Mouse (Mus musculus) heart, postnatal 0 days (tissue): ENCODE measurements around the gene 2010003K11Rik.
A peak's percentile ranks its signal among the peaks of the same experiment; 100 is the strongest.

Experiments used
- CTCF ChIP-seq: IDR thresholded peaks from 2 replicates; pipeline ENCODE4 v1.5.1; 2016; ENCODE audit warnings: antibody characterized with exemption, control low read depth, low read depth
- EP300 ChIP-seq: IDR thresholded peaks from 2 replicates; pipeline ENCODE4 v1.6.1; 2016; ENCODE audit warnings: antibody characterized with exemption, low read depth

DNA sequence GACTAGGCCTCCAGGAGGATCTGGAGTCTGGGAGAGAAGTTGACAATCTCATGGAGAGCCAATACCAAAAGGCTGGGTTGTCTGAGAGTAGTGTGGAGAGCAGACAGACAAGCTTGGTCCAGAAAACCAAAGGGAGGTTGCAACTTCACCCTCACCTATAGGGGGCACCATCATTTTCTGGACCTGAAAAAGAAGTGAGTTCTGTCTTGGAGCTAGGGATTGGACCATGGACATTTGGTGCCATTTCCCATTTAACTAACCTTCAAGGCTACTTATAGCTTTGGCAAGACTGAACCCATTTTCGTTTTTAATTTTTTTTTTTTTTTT lies 20.2 kb downstream of the 2010003K11Rik start:
- TF ChIP-seq EP300 = no peak
- TF ChIP-seq CTCF = peak; percentile 30; the same call in 1 of the 2 replicates
